Mouse (Mus musculus): ENCODE data around the gene T2. TPM values are rescaled to one million over a fixed set of nuclear protein-coding genes. Genes with fewer than 3 reads are reported as not detected.
"Not testable (repeated sequence)": the region's sequence is repeated elsewhere in the genome, so short reads cannot be mapped to it uniquely, and the experiment has no call there.

T2 gene
- polyA plus RNA-seq, 1 experiment = 0.81 TPM

GRCm38 (mm10) chr17:8388463-8388862, 32.7 kb downstream of the T2 start:
- H3K36me3 ChIP-seq (ENCODE audit: control insufficient read depth, insufficient read depth, low read length, poor library complexity, severe bottlenecking) = no peaks in the 10 kb centered on the region
- H3K9me3 ChIP-seq (replicated peaks; ENCODE audit: control insufficient read depth, insufficient read depth, low read length, poor library complexity, severe bottlenecking) = no peaks in the 10 kb centered on the region
- H3K4me3 ChIP-seq (ENCODE audit: low read depth, low read length) = no peak overlapping the region
- no peak overlapping the region for H3K9ac ChIP-seq (ENCODE audit: low read depth, poor library complexity, severe bottlenecking)
- no peaks in the 10 kb centered on the region for H3K4me1 ChIP-seq (ENCODE audit: control insufficient read depth, insufficient read depth, low read length)
- TF ChIP-seq EP300 (IDR thresholded peaks at IDR 0.05; ENCODE audit: insufficient read depth, low read depth, low read length) (no peak), CTCF (IDR thresholded peaks at IDR 0.05; ENCODE audit: low read depth, low read length) (peak; percentile 75)
- H3K27ac ChIP-seq (ENCODE audit: insufficient read depth, low read length) = no peak overlapping the region
- H3K27me3 ChIP-seq (ENCODE audit: control insufficient read depth, insufficient read depth, low read length, poor library complexity, severe bottlenecking) = no peaks in the 10 kb centered on the region

- peak overlapping the region; percentile 44 for H3K4me3 ChIP-seq (ENCODE audit: low read depth, low read length)
- no peaks in the 10 kb centered on the region for H3K27me3 ChIP-seq (ENCODE audit: control insufficient read depth, insufficient read depth, low read length, poor library complexity, severe bottlenecking)
- no peak for TF ChIP-seq EP300 (IDR thresholded peaks at IDR 0.05; ENCODE audit: insufficient read depth, low read depth, low read length)
- TF ChIP-seq CTCF (IDR thresholded peaks at IDR 0.05; ENCODE audit: low read depth, low read length) = no peak
- no peak for TF ChIP-seq POLR2A (IDR thresholded peaks at IDR 0.05; ENCODE audit: insufficient read depth, low read length)
- no peak overlapping the region for H3K27ac ChIP-seq (ENCODE audit: insufficient read depth, low read length)
- H3K9ac ChIP-seq (ENCODE audit: low read depth, poor library complexity, severe bottlenecking) = no peak overlapping the region
- H3K36me3 ChIP-seq (ENCODE audit: control insufficient read depth, insufficient read depth, low read length, poor library complexity, severe bottlenecking) = no peaks in the 10 kb centered on the region
- H3K4me1 ChIP-seq (ENCODE audit: control insufficient read depth, insufficient read depth, low read length) = no peaks in the 10 kb centered on the region
- no peaks in the 10 kb centered on the region for H3K9me3 ChIP-seq (replicated peaks; ENCODE audit: control insufficient read depth, insufficient read depth, low read length, poor library complexity, severe bottlenecking)
Observed at GRCm38 (mm10) chr17:8388990-8389789, 33.4 kb downstream of the T2 start.

- Histone ChIP-seq H3K9ac (ENCODE audit: low read depth, poor library complexity, severe bottlenecking) (no peak overlapping the region), H3K27me3 (ENCODE audit: control insufficient read depth, insufficient read depth, low read length, poor library complexity, severe bottlenecking) (no peaks in the 10 kb centered on the region), H3K36me3 (ENCODE audit: control insufficient read depth, insufficient read depth, low read length, poor library complexity, severe bottlenecking) (no peaks in the 10 kb centered on the region), H3K4me3 (ENCODE audit: low read depth, low read length) (no peak overlapping the region), H3K4me1 (ENCODE audit: control insufficient read depth, insufficient read depth, low read length) (no peaks in the 10 kb centered on the region), H3K27ac (ENCODE audit: insufficient read depth, low read length) (no peak overlapping the region), H3K9me3 (replicated peaks; ENCODE audit: control insufficient read depth, insufficient read depth, low read length, poor library complexity, severe bottlenecking) (no peaks in the 10 kb centered on the region)
- TF ChIP-seq CTCF (IDR thresholded peaks at IDR 0.05; ENCODE audit: low read depth, low read length) = no peak
- no peak for TF ChIP-seq EP300 (IDR thresholded peaks at IDR 0.05; ENCODE audit: insufficient read depth, low read depth, low read length)
- TF ChIP-seq POLR2A (IDR thresholded peaks at IDR 0.05; ENCODE audit: insufficient read depth, low read length) = no peak
Observed at GRCm38 (mm10) chr17:8389790-8390095, 34.0 kb downstream of the T2 start.

- no peak overlapping the region for H3K9ac ChIP-seq (ENCODE audit: low read depth, poor library complexity, severe bottlenecking)
- H3K9me3 ChIP-seq (replicated peaks; ENCODE audit: control insufficient read depth, insufficient read depth, low read length, poor library complexity, severe bottlenecking) = no peaks in the 10 kb centered on the region
- no peaks in the 10 kb centered on the region for H3K4me1 ChIP-seq (ENCODE audit: control insufficient read depth, insufficient read depth, low read length)
- H3K27me3 ChIP-seq (ENCODE audit: control insufficient read depth, insufficient read depth, low read length, poor library complexity, severe bottlenecking) = no peaks in the 10 kb centered on the region
- no peaks in the 10 kb centered on the region for H3K36me3 ChIP-seq (ENCODE audit: control insufficient read depth, insufficient read depth, low read length, poor library complexity, severe bottlenecking)
- no peak overlapping the region for H3K27ac ChIP-seq (ENCODE audit: insufficient read depth, low read length)
- H3K4me3 ChIP-seq (ENCODE audit: low read depth, low read length) = no peak overlapping the region
- TF ChIP-seq EP300 (IDR thresholded peaks at IDR 0.05; ENCODE audit: insufficient read depth, low read depth, low read length) (no peak), CTCF (IDR thresholded peaks at IDR 0.05; ENCODE audit: low read depth, low read length) (no peak), POLR2A (IDR thresholded peaks at IDR 0.05; ENCODE audit: insufficient read depth, low read length) (no peak)
Observed at GRCm38 (mm10) chr17:8390487-8390886, 34.7 kb downstream of the T2 start.

- H3K4me3 ChIP-seq (ENCODE audit: low read depth, low read length) = no peak overlapping the region
- TF ChIP-seq POLR2A (IDR thresholded peaks at IDR 0.05; ENCODE audit: insufficient read depth, low read length) = no peak
- TF ChIP-seq CTCF (IDR thresholded peaks at IDR 0.05; ENCODE audit: low read depth, low read length) = no peak
- no peak for TF ChIP-seq EP300 (IDR thresholded peaks at IDR 0.05; ENCODE audit: insufficient read depth, low read depth, low read length)
- no peaks in the 10 kb centered on the region for H3K9me3 ChIP-seq (replicated peaks; ENCODE audit: control insufficient read depth, insufficient read depth, low read length, poor library complexity, severe bottlenecking)
- no peaks in the 10 kb centered on the region for H3K36me3 ChIP-seq (ENCODE audit: control insufficient read depth, insufficient read depth, low read length, poor library complexity, severe bottlenecking)
- H3K9ac ChIP-seq (ENCODE audit: low read depth, poor library complexity, severe bottlenecking) = no peak overlapping the region
- no peaks in the 10 kb centered on the region for H3K4me1 ChIP-seq (ENCODE audit: control insufficient read depth, insufficient read depth, low read length)
- H3K27me3 ChIP-seq (ENCODE audit: control insufficient read depth, insufficient read depth, low read length, poor library complexity, severe bottlenecking) = no peaks in the 10 kb centered on the region
- no peak overlapping the region for H3K27ac ChIP-seq (ENCODE audit: insufficient read depth, low read length)
Observed at GRCm38 (mm10) chr17:8396371-8396770, 40.6 kb downstream of the T2 start.

- H3K9me3 ChIP-seq (replicated peaks; ENCODE audit: control insufficient read depth, insufficient read depth, low read length, poor library complexity, severe bottlenecking) = no peaks in the 10 kb centered on the region
- H3K27me3 ChIP-seq (ENCODE audit: control insufficient read depth, insufficient read depth, low read length, poor library complexity, severe bottlenecking) = no peaks in the 10 kb centered on the region
- H3K9ac ChIP-seq (ENCODE audit: low read depth, poor library complexity, severe bottlenecking) = no peak overlapping the region
- no peaks in the 10 kb centered on the region for H3K36me3 ChIP-seq (ENCODE audit: control insufficient read depth, insufficient read depth, low read length, poor library complexity, severe bottlenecking)
- H3K4me3 ChIP-seq (ENCODE audit: low read depth, low read length) = no peak overlapping the region
- H3K4me1 ChIP-seq (ENCODE audit: control insufficient read depth, insufficient read depth, low read length) = no peaks in the 10 kb centered on the region
- no peak overlapping the region for H3K27ac ChIP-seq (ENCODE audit: insufficient read depth, low read length)
- no peak for TF ChIP-seq CTCF (IDR thresholded peaks at IDR 0.05; ENCODE audit: low read depth, low read length)
- no peak for TF ChIP-seq POLR2A (IDR thresholded peaks at IDR 0.05; ENCODE audit: insufficient read depth, low read length)
Observed at GRCm38 (mm10) chr17:8397946-8398345, 42.2 kb downstream of the T2 start.

- not testable (repeated sequence) for H3K4me1 ChIP-seq (ENCODE audit: control insufficient read depth, insufficient read depth, low read length); H3K9ac ChIP-seq (ENCODE audit: low read depth, poor library complexity, severe bottlenecking); H3K27ac ChIP-seq (ENCODE audit: insufficient read depth, low read length); H3K9me3 ChIP-seq (replicated peaks; ENCODE audit: control insufficient read depth, insufficient read depth, low read length, poor library complexity, severe bottlenecking); H3K27me3 ChIP-seq (ENCODE audit: control insufficient read depth, insufficient read depth, low read length, poor library complexity, severe bottlenecking); H3K36me3 ChIP-seq (ENCODE audit: control insufficient read depth, insufficient read depth, low read length, poor library complexity, severe bottlenecking); H3K4me3 ChIP-seq (ENCODE audit: low read depth, low read length)
Observed at GRCm38 (mm10) chr17:8403932-8404331, 48.1 kb downstream of the T2 start.

Data from ES-Bruce4 (cell line).